Mouse (Mus musculus): Measurements from ENCODE around the gene Stradb. TPM values are rescaled to one million over a fixed set of nuclear protein-coding genes. Genes with fewer than 3 reads are reported as not detected.

Gene Stradb
- polyA plus RNA-seq (2012; rRNA removed) = 50.5 and 53.1 TPM in 2 replicates

GRCm38 (mm10) chr1:58973366-58974221 lies at the start of gene Stradb, which contains the start of gene Trak2:
Stradb (plus strand) TSS chr1:58973522.
Trak2 (minus strand) TSS chr1:58973430.

Other genes with a start within 250 kb of the Stradb start
- 2.2 and 2.4 TPM in 2 replicates for gene Casp8, start 178.1 kb upstream of the Stradb start, polyA plus RNA-seq (2012; rRNA removed)
- 21.9 and 23.0 TPM in 2 replicates for gene Trak2, start 92 bp upstream of the Stradb start, polyA plus RNA-seq (2012; rRNA removed)
- 0.07 and 0.09 TPM in 2 replicates for gene C2cd6, start 121.4 kb downstream of the Stradb start, polyA plus RNA-seq (2012; rRNA removed)
- gene Tmem237, start 146.9 kb downstream of the Stradb start, polyA plus RNA-seq (2012; rRNA removed) = 37.9 and 44.0 TPM in 2 replicates
- gene Mpp4, start 189.9 kb downstream of the Stradb start, polyA plus RNA-seq (2012; rRNA removed) = 2.8 and 3.2 TPM in 2 replicates